In the genomic region with DNA sequence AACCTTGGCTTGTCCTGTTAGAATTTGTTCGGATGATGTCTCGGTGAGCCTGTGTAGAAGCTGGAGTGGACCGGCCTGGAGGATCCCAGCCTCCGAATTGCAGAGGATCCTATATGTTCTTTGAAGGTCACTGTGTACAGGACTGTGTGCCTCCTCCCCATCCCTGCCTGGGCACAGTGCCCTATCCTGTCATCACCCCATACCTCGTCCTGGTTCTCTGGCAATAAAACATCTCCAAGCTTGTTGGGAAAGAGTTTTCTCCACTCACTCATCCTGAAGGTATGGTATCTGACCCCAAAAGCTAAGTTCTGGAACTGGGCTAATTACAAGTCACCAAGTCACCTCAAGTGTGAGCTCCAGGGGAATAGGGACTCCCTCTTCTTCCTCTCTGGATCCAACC, we compare ENCODE assay signal across 29 mouse cellular contexts. TPM values are rescaled to one million over a fixed set of nuclear protein-coding genes. Genes with fewer than 3 reads are reported as not detected.
DNase-seq lines count a peak whose midpoint lies in the region; ATAC-seq and TF ChIP-seq lines count a peak whose summit lies in the region.
"Had no signal": no experiment of that assay in that cellular context is flagged by ENCODE, and none has a peak within 500 bp of the region (broad histone marks: within the 10 kb centered on the region; RNA-seq: fewer than 3 reads in every experiment).

No protein-coding gene starts in this region.

- no peak overlapping the region for H3K4me3 ChIP-seq in heart, embryonic 10.5 days
- no peak overlapping the region for H3K4me3 ChIP-seq in heart, embryonic 11.5 days (ENCODE audit: low read depth, low read length)
- no peak overlapping the region for H3K4me3 ChIP-seq in myocyte
- H3K4me3 ChIP-seq: embryonic facial prominence, embryonic 12.5 days; forebrain, embryonic 13.5 days; gastrocnemius, adult 2 months; hindbrain, embryonic 10.5 days; intestine, embryonic 15.5 days; layer of hippocampus, adult 2 months; midbrain, embryonic 10.5 days; stomach, embryonic 15.5 days had no signal

- ATAC-seq in heart, embryonic 11.5 days (replicated peaks; ENCODE audit: insufficient number of reproducible peaks, low FRiP score, low TSS enrichment) = no peak
- ATAC-seq: forebrain, embryonic 13.5 days; hindbrain, embryonic 16.5 days; intestine, embryonic 15.5 days; lung, postnatal 0 days; midbrain, embryonic 16.5 days had no signal

- H3ac ChIP-seq in myocyte (ENCODE audit: control insufficient read depth, insufficient read length) = no peak overlapping the region

- no peak overlapping the region for H3K9ac ChIP-seq in heart, embryonic 11.5 days (ENCODE audit: low read depth, low read length)
- H3K9ac ChIP-seq: embryonic facial prominence, embryonic 12.5 days; forebrain, embryonic 13.5 days; intestine, embryonic 15.5 days; stomach, embryonic 15.5 days had no signal

- H3K9me3 ChIP-seq in heart, embryonic 10.5 days = no peaks in the 10 kb centered on the region
- H3K9me3 ChIP-seq in heart, embryonic 11.5 days (replicated peaks; ENCODE audit: control insufficient read depth, low read length) = no peaks in the 10 kb centered on the region
- H3K9me3 ChIP-seq: embryonic facial prominence, embryonic 12.5 days; forebrain, embryonic 13.5 days; hindbrain, embryonic 10.5 days; intestine, embryonic 15.5 days; midbrain, embryonic 10.5 days; stomach, embryonic 15.5 days had no signal

- H3K27me3 ChIP-seq in heart, embryonic 10.5 days (ENCODE audit: insufficient read depth, poor library complexity, severe bottlenecking) = peaks cover 48% of the 10 kb centered on the region
- H3K27me3 ChIP-seq in heart, embryonic 11.5 days (ENCODE audit: control insufficient read depth, insufficient read depth, low read length) = peaks cover 16% of the 10 kb centered on the region
- no peaks in the 10 kb centered on the region for H3K27me3 ChIP-seq in myocyte (ENCODE audit: control insufficient read depth, insufficient read depth, insufficient read length)
- H3K27me3 ChIP-seq: embryonic facial prominence, embryonic 12.5 days; intestine, embryonic 15.5 days; stomach, embryonic 15.5 days had no signal

- H3K36me3 ChIP-seq in heart, embryonic 10.5 days = no peaks in the 10 kb centered on the region
- H3K36me3 ChIP-seq in heart, embryonic 11.5 days (ENCODE audit: control insufficient read depth, insufficient read depth, low read length) = no peaks in the 10 kb centered on the region
- no peaks in the 10 kb centered on the region for H3K36me3 ChIP-seq in myocyte (ENCODE audit: control insufficient read depth, insufficient read depth)
- H3K36me3 ChIP-seq: embryonic facial prominence, embryonic 12.5 days; hindbrain, embryonic 10.5 days; intestine, embryonic 15.5 days; midbrain, embryonic 10.5 days; stomach, embryonic 15.5 days had no signal

- H3K27ac ChIP-seq in heart, embryonic 10.5 days = no peak overlapping the region
- no peak overlapping the region for H3K27ac ChIP-seq in heart, embryonic 11.5 days (ENCODE audit: low read depth, low read length)
- H3K27ac ChIP-seq: embryonic facial prominence, embryonic 12.5 days; forebrain, embryonic 13.5 days; gastrocnemius, adult 2 months; hindbrain, embryonic 10.5 days; intestine, embryonic 15.5 days; layer of hippocampus, adult 2 months; midbrain, embryonic 10.5 days; stomach, embryonic 15.5 days had no signal

- H3K4me2 ChIP-seq in heart, embryonic 11.5 days = no peak overlapping the region
- H3K4me2 ChIP-seq in myocyte (ENCODE audit: low read depth) = peak overlapping the region; percentile 23
- H3K4me2 ChIP-seq: embryonic facial prominence, embryonic 12.5 days; forebrain, embryonic 13.5 days; intestine, embryonic 15.5 days; stomach, embryonic 15.5 days had no signal

- 89% methylated on average over 5 of the region's 5 CpGs for WGBS in heart, embryonic 10.5 days
- 85% methylated on average over 5 of the region's 5 CpGs for WGBS in heart, embryonic 11.5 days (ENCODE audit: insufficient replicate concordance)

- H3K4me1 ChIP-seq in heart, embryonic 10.5 days = no peaks in the 10 kb centered on the region
- H3K4me1 ChIP-seq in heart, embryonic 11.5 days (ENCODE audit: control insufficient read depth, insufficient read depth, low read length) = no peaks in the 10 kb centered on the region
- H3K4me1 ChIP-seq: embryonic facial prominence, embryonic 12.5 days; stomach, embryonic 15.5 days had no signal

- no peak for TF ChIP-seq POLR2A in myocyte (IDR thresholded peaks at IDR 0.05; ENCODE audit: insufficient read length, low read depth)

- DNase-seq in cerebellum, adult 11 months = peak; percentile 6
- no peak for DNase-seq in cerebellum, postnatal 36 days
- DNase-seq in heart, embryonic 10.5 days (ENCODE audit: low spot score) = peak; percentile 43
- DNase-seq in testis, postnatal 10 days (ENCODE audit: low spot score) = peak; percentile 42
- DNase-seq in testis, postnatal 14 days (ENCODE audit: low spot score) = no peak
- DNase-seq in right cerebral cortex, adult 2 months (ENCODE audit: low spot score in 2 of 2) = no peak
- DNase-seq: B cell, adult 2 months; cerebellum, adult 9-10 months; gastrocnemius, adult 2 months; kidney, postnatal 25 days; layer of hippocampus, postnatal 36 days; thymus, adult 2 months had no signal

- no peaks in the 10 kb centered on the region for H3K79me2 ChIP-seq in myocyte (ENCODE audit: control insufficient read depth, insufficient read depth)

TF ChIP-seq in myocyte, 11 proteins besides CTCF, POLR2A, EP300 and RAD21:
- TF ChIP-seq E2F4 (IDR thresholded peaks at IDR 0.05; ENCODE audit: insufficient read depth) (no peak), CEBPB (IDR thresholded peaks at IDR 0.05; ENCODE audit: insufficient read depth, poor library complexity, severe bottlenecking) (peak; percentile 67; the same call in 1 of the 2 replicates)

RNA-seq across cellular contexts. Expression of a gene that starts 5.7 kb away (rescaled TPM):
- not detected in 2 replicates for polyA plus RNA-seq in heart, embryonic 10.5 days (2016; fragmentation: Nextera tagmentation; extraction: Ambion mirVana)
- polyA plus RNA-seq in heart, embryonic 11.5 days (2014; fragmentation: Nextera tagmentation; extraction: Ambion mirVana) = not detected in 2 replicates
- polyA plus RNA-seq in myocyte (2012; fragmentation: generic; extraction: Trizol) = not detected
- polyA plus RNA-seq: forebrain, embryonic 13.5 days; frontal cortex, adult 2 months; gonadal fat pad, adult 2 months; hindbrain, embryonic 10.5 days; hindbrain, embryonic 16.5 days; kidney, embryonic 14.5 days; limb, embryonic 11.5 days; lung, postnatal 0 days; midbrain, embryonic 10.5 days; midbrain, embryonic 16.5 days; neural tube, embryonic 14.5 days had no signal

RNA-seq across cellular contexts. Expression of a gene that starts 9.9 kb away (rescaled TPM):
- polyA plus RNA-seq in heart, embryonic 10.5 days (2016; fragmentation: Nextera tagmentation; extraction: Ambion mirVana) = 67.9 and 86.0 TPM in 2 replicates
- 63.4 and 64.0 TPM in 2 replicates for polyA plus RNA-seq in heart, embryonic 11.5 days (2014; fragmentation: Nextera tagmentation; extraction: Ambion mirVana)
- polyA plus RNA-seq in myocyte (2012; fragmentation: generic; extraction: Trizol) = 148 TPM

RNA-seq across cellular contexts. Expression of a gene that starts 12.7 kb away (rescaled TPM):
- polyA plus RNA-seq in heart, embryonic 10.5 days (2016; fragmentation: Nextera tagmentation; extraction: Ambion mirVana) = 14.3 and 21.2 TPM in 2 replicates
- 15.5 and 17.3 TPM in 2 replicates for polyA plus RNA-seq in heart, embryonic 11.5 days (2014; fragmentation: Nextera tagmentation; extraction: Ambion mirVana)
- 42.3 TPM for polyA plus RNA-seq in myocyte (2012; fragmentation: generic; extraction: Trizol)

RNA-seq across cellular contexts. Expression of a gene that starts 27.7 kb away (rescaled TPM):
- 0.37 TPM in 1 of 2 replicates, not detected in the other for polyA plus RNA-seq in heart, embryonic 10.5 days (2016; fragmentation: Nextera tagmentation; extraction: Ambion mirVana)
- polyA plus RNA-seq in heart, embryonic 11.5 days (2014; fragmentation: Nextera tagmentation; extraction: Ambion mirVana) = 0.49 TPM in 1 of 2 replicates, not detected in the other
- 0.25 TPM for polyA plus RNA-seq in myocyte (2012; fragmentation: generic; extraction: Trizol)
- polyA plus RNA-seq: embryonic facial prominence, embryonic 12.5 days; forebrain, embryonic 13.5 days; frontal cortex, adult 2 months; hindbrain, embryonic 10.5 days; hindbrain, embryonic 16.5 days; midbrain, embryonic 16.5 days; neural tube, embryonic 14.5 days had no signal

RNA-seq across cellular contexts. Expression of a gene that starts 38.6 kb away (rescaled TPM):
- 89.7 and 93.8 TPM in 2 replicates for polyA plus RNA-seq in heart, embryonic 10.5 days (2016; fragmentation: Nextera tagmentation; extraction: Ambion mirVana)
- 91.4 and 93.4 TPM in 2 replicates for polyA plus RNA-seq in heart, embryonic 11.5 days (2014; fragmentation: Nextera tagmentation; extraction: Ambion mirVana)
- 250 TPM for polyA plus RNA-seq in myocyte (2012; fragmentation: generic; extraction: Trizol)

Comparison
In these comparisons a context has a peak if more than half of its experiments do, and no peak if none do; other contexts are left out.
1. DNase-seq: peak in cerebellum, adult 11 months (single experiment), heart, embryonic 10.5 days (single experiment) and testis, postnatal 10 days (single experiment); none in cerebellum, postnatal 36 days (0 of 2), testis, postnatal 14 days (single experiment) and right cerebral cortex, adult 2 months (0 of 2).